Mouse (Mus musculus) mature B cell (primary cell): ENCODE results near the gene Pnp.
"Not testable (repeated sequence)": the region's sequence is repeated elsewhere in the genome, so short reads cannot be mapped to it uniquely, and the experiment has no call there.

Source experiments
- in situ Hi-C: fragments of 300-500 bp; cut with MboI; formaldehyde crosslinking; loops from 2 replicates; pipeline ENCODE4 v1.14.3; 2019

Pnp gene

DNA sequence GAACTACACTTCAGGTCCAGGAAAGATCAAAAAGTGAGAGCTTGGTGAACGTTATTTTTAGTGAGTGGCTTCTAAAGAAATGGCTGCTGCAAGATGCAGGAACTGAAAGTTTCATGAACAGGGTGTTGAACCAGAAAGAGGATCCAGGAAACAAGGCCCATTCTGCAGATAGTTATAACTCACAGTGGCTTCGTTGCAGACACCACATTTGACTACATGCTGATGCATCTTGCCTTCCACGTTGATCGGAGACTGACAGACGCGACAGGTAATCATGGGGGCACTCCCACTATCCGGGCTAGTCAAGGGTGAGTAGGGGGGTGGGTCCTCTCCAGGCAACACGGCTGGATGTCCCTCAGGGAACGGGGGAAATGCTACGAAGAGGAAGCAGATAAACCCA, 931 bp upstream of the Pnp start:
- in situ Hi-C loops, result loop anchor here (10.0 kb wide), 3 partner anchors 105 to 135 kb away; partner anchors contain the start of genes Ccnb1ip1 and Parp2

DNA sequence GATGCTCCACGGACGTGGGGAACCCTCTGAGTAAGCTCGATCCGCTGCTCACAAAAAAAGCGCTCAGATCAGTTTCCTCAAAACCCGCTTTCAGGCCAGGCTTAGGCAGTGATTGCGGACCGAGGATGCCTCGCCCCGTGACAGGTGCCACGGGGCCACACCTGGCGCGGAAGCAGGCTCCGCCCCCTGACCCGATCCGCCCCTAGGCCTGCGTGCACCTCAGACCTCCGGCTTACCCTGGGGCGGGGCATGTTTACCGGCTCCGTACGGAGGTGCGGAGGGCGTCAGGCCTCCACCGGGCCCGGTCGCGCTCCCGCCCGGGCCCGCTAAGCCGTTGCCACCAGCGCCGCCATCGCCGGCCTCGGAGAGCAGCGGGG, 517 bp upstream of the Pnp start:
- in situ Hi-C loops, result loop anchor here (10.0 kb wide), 1 partner anchor 126 kb away; the partner anchor contains the start of genes Ccnb1ip1 and Parp2

DNA sequence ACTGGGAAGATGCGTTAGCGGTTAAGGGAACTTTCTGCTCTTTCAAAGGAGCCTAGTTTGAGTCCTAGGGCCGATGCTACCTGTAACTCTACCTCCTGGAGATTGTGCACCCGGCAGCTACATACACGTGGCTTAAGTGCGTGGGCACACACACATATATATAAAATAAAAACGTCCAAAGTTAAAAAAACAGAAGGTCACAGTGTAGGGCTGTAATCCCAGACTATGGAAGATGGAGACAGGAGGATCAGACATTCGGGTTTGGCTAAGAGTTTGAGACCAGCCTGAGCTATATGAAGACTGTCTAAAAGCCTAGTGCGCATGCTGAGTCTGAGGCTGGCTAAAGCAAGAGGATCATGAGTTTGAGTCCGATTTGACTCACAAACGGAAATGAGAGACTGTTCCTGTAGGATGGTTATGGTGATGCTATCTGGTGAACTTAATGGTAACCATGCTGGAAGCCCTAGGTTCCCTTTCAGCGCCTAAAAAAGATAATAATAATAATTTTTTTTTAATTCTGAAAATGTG, 675 bp downstream of the Pnp start:
- in situ Hi-C loops, result loop anchor here (10.0 kb wide), 1 partner anchor 127 kb away; the partner anchor contains the start of genes Ccnb1ip1 and Parp2

DNA sequence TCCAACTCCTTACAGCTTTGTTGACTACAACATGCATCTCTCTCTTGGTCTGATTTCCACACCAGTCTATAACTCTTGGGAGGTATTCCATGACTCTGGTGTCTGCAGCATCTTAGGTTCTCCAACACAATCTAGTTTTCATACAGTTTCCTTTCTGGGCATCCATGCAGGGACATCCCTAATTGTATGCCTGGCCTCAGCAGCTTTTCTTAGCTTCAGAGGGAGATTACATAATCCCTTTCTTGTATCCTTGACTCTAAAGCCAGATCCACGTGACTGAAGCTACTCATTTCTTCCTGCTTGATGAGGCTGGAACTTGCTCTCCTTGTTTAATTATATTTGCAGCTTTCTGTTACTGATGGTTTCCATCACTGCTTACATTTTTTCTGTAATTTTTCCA, 5.8 kb downstream of the Pnp start:
- in situ Hi-C loops, result loop anchor here (10.0 kb wide), 1 partner anchor 132 kb away; the partner anchor contains the start of genes Ccnb1ip1 and Parp2

DNA sequence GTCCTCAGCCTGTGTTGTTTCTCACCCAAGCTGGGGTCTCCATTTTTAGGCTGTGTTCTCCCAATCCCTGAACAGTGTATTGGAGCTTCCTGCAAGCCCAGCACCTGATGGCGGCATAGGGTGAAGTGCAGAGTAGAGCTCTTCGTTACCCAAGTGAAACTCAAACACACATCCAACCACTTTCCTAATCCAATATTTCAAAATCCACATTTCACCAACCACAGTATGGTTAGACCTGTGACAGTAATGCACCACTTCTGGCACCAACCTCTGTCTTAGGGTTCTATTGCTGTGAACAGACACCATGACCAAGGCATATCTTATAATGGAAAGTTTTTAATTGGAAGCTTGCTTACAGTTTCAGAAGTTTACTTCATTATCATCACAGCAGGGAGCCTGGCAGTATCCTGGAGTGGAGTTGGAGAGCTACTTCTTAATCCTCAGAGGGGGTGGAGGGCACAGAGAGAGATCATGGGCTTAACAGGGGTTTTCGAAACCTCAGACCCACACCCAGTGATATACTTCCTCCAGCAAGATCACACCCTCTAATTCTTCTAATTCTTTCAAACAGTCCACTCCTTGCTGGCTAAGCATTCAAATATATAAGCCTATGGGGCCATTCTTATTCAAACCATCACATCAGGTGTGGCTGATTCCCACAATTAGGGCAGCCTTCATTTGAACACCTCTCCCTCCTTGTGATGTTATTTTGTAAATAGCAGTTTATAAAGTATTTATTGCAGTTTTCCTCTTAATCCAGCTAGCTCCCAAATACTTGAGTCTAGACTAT, 7.4 kb downstream of the Pnp start:
- in situ Hi-C loops, result loop anchor here (10.0 kb wide), 1 partner anchor 134 kb away; the partner anchor contains the start of genes Ccnb1ip1 and Parp2

DNA sequence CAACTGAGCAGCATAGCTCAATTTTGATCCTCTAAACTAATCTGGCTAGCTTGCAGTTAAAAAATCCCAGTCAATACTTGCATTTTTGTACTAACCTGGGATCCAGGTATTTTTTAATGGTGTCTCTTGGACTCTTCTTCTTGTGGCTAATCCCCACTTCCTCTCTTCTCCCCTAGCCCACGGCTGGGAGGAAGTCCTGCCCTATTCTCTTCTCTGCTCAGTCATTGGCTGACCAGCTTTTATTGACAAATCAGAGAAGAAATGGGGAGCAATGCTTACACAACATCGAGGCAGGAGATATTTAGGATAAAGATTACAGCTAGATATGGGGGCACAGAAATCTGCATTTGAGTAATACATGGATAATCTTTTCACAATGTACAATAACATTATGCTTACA, 8.1 kb downstream of the Pnp start:
- in situ Hi-C loops, result loop anchor here (10.0 kb wide), 1 partner anchor 134 kb away; the partner anchor contains the start of genes Ccnb1ip1 and Parp2

DNA sequence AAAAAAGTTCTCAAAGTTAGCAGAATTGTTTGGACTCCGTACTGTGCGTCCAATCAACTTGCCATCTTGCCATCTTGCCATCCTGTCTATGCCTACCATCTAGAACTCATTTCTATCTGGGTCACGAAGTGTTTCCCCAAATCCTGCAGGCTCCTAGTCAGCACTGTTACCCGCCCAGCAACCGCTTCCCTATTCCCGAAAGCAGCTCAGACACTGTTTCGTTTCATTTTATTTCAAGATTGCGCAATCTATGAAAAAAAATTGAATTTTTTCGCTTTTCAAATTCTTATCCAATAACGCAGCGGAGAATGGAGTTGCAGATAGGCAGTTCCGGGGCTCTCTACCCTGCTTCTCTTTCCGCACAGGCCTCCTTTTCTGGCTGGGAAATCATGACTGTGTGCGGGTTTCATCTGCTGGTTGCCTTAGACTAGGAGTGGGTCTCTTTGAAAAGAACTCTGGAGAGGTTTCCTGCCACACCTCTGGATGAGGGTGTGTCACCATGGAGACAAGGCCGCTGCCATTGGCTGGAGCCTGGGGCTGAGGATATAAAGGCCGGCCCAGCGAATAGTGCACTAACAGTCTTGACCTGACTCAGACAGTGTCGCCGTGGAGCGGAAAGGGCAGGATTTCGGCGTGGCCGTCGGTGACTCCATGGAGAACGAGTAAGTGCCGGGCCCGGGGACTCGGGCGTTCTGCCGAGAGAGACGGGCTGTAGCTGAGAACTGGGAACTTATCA, 13.2 kb downstream of the Pnp start, which contains the start of gene Gm49342:
Gene Gm49342, plus strand, starts transcription at position 586 of the 736 bp plus-strand sequence.
- in situ Hi-C loops, result no loop called here

DNA sequence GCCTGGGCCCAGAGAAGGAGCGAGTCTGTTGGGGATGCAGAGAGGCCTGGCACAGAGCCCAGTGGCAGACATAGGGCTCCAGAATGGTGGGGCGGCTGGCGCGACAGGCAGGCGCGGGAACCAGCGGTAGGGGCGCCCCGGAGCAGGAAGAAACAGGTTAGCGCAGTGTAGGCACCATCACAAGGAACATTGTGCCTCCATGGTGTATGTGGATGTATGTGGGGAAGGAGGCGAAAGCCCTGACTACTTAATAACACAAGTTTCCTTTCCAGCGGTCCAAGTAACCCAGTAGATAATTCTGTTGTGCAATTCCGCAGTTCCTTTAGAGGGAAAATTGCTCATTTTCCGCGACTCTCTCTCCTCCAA, 13.8 kb downstream of the Pnp start:
- in situ Hi-C loops, result not testable (repeated sequence)

DNA sequence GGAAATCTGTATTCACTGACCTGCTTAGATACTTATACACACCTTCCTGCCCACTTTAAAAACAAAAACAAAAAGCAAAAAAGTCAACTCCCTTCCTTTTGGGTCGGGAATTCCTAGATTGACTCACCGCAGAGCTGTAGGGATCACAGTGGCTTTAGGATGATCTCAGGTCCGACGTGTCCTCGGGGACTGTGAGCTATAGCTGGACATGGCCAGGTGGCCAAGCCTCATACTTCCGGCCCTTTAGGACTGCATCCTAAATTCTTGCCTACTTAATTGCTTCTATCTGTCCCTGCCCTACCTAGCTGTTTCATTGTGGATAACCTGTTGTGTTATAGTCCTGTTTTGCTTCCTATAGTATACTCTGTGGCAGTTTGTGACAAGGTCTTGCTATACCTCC, 14.2 kb downstream of the Pnp start:
- in situ Hi-C loops, result not testable (repeated sequence)

DNA sequence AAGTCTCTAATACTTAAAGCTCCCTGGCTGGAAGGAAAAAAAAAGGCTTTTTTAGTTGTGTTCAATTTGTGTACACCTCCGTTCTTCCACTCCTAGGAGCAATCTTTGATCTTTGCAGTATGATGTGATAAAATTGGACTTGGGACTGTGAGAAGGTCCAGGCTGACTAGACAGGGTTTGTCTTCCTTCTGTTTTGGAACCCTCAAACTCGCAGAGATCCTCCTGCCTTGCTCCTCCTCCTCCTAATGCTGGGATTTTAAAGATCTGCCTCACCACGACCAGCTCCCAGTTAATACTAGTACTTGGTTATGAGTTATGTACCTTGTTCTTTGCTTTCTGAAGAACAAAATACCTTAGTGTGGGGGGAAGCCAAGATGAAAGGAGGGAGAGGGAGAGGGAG, 14.6 kb downstream of the Pnp start:
- in situ Hi-C loops, result not testable (repeated sequence)

DNA sequence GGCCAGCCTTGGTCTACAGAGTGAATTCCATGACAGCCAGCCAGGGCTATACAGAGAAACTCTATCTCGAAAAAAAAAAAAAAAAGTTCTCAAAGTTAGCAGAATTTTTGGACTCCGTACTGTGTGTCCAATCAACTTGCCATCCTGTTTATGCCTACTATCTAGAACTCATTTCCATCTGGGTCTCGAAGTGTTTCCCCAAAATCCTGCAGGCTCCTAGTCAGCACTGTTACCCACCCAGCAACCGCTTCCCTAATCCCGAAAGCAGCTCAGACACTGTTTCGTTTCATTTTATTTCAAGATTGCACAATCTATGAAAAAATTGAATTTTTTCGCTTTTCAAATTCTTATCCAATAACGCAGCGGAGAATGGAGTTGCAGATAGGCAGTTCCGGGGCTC, 24.6 kb downstream of the Pnp start:
- in situ Hi-C loops, result no loop called here

DNA sequence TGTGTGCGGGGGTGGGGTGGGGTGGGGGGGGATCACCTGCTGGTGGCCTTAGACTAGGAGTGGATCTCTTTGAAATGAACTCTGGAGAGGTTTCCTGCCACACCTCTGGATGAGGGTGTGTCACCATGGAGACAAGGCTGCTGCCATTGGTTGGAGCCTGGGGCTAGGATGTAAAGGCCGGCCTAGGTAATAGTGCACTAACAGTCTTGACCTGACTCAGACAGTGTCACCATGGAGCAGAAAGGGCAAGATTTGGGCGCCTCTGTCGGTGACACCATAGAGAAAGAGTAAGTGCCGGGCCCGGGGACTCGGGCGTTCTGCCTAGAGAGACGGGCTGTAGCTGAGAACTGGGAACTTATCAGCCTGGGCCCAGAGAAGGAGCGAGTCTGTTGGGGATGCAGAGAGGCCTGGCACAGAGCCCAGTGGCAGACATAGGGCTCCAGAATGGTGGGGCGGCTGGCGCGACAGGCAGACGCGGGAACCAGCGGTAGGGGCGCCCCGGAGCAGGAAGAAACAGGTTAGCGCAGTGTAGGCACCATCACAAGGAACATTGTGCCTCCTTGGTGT, 25.1 kb downstream of the Pnp start, which contains the start of gene Pnp2:
Gene Pnp2, plus strand, starts transcription at position 51 of the 567 bp plus-strand sequence.
- in situ Hi-C loops, result not testable (repeated sequence)

DNA sequence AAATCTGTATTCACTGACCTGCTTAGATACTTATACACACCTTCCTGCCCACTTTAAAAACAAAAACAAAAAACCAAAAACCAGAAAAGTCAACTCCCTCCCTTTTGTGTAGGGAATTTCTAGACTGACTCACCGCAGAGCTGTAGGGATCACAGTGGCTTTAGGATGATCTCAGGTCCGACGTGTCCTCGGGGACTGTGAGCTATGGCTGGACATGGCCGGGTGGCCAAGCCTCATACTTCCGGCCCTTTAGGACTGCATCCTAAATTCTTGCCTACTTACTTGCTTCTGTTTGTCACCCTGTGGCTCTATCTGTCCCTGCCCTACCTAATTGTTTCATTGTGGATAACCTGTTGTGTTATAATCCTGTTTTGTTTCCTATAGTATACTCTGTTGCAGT, 25.8 kb downstream of the Pnp start:
- in situ Hi-C loops, result not testable (repeated sequence)

DNA sequence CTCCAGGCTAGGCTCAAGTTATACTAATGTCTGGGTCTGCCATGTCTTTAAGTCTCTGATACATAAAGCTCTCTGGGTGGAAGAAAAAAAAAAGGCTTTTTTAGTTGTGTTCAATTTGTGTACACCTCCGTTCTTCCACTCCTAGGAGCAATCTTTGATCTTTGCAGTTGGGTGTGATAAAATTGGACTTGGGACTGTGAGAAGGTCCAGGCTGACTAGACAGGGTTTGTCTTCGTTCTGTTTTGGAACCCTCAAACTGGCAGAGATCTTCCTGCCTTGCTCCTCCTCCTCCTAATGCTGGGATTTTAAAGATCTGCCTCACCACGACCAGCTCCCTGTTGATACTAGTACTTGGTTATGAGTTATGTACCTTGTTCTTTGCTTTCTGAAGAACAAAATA, 26.3 kb downstream of the Pnp start:
- in situ Hi-C loops, result not testable (repeated sequence)

DNA sequence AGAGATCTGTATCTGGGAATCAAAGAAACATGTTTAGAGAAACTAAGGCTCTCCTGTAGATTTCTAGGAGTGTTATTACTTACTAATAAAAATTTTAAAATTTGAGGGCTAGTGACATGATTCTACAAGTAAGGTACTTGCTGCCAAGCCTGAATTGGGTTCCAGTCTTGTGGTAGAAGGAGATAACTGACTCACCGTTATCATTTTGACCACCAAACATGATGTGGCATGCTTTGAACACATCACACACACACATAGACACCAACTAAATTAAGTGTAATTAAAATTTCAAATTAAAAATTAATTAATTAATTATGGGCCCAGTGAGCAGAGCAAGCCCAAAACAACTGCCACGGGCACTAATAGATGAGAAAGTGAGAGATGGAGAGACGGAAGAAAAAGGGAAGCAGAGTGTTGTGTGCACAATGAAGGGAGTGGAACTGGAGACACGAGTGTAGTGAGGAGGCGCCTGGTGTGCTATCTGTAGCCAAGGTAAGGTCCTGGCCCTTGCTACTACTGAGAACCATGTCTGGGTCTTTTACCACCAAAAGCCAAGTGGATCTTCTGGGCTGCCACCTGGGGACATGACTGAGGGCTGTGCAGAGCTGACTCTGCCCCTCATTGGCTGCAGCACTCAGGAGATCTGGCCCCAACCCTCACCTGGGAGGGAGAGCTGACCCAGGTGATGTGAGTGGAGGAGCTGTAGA, 27.6 kb downstream of the Pnp start:
- in situ Hi-C loops, result not testable (repeated sequence)

DNA sequence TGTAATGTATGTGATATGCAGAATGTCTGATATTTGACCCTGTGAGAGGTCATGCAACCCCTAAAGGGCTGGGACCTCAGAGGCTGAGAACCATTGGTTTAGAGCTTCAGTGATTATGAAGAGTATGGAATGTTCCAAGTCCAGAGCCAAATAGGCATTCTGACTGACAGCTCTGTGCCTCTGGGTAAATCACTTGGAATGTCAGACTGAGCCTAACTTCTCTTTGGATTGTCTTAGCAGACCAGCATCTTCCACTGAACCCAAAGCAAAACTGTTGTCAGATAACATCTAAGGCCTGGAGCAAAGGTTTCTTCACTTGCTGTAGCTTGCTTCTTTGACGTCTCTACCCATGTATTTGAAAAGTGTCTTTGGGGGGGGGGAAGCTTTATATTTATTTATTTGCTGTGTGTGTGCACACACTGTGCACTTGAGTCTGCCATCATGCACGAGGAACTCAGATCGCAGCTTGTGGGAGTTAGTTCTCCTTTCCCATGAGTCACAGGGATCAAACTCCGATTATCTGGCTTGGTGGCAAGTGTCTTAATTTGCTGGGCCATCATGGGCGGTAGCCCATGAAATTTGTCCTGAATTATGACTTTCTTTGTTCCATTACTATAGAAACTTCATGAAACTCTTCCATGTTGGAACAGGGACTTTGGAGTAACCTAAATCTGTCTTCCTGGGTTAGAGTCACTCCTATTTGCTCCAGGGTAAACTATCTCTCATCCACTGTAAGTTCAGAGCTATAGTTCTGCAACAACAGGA, 37.5 kb downstream of the Pnp start:
- in situ Hi-C loops, result no loop called here

DNA sequence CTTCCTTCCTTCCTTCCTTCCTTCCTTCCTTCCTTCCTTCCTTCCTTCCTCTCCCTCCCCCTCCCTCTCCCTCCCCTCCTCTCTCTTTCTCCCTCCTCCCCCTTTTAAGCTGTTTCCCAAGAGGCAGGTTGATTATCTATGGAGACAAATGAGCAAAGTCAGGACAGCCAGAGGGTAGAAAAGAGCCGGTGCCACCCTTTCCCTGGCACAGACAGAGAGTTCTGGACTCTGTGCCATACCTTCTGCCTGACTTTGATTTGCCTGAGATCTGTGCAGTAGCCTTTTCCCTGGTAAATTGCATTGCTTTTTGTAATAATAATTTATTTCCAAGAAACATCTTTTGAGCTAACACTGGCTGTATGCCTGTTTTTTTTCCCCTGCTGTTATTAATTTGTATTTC, 38.2 kb downstream of the Pnp start:
- in situ Hi-C loops, result no loop called here

DNA sequence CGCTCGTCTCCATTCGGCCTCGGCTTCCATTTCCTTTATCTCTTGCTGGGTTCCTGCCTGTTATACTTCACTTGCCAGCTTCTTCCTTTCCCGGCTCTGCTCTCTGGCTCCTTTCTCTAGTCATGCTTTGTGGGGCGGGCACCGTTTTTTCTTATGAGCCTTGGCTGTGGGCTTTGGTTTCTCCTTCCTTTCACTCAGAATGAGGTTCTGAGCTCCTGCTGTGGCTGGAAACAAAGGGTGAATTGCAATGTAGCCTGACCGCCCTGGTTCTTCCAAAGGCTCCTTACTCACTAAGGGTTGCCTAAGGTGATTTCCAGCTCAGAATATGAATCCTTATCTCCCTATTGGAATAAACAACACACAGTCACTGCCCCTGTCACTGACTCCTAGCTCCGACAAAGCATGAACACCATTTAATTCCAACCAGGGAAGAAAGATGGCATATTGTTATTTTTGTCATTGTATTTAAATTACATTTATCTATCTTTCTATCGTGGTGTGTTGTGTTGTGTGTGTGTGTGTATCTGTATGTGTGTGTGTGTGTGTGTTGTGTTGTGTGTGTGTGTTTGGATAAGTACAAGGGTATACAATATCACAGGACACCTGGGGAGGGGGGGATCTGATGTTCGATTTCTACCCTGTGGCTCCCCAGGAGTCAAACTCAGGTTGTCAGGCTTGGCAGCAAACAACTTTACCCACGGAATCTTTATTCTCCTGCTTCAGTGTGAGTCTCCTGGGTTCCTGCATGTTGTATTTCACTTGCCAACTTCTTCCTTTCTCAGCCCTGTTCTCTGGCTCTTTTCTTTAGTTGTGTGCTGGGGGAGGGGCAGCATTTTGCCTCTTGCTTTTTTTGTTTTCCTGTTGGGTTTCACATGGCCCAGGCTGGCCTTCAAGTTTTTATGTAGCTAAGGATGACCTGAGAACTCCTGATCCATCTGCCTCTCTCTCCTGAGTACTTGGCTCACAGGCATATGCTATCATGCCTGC, 39.0 kb downstream of the Pnp start:
- in situ Hi-C loops, result no loop called here

DNA sequence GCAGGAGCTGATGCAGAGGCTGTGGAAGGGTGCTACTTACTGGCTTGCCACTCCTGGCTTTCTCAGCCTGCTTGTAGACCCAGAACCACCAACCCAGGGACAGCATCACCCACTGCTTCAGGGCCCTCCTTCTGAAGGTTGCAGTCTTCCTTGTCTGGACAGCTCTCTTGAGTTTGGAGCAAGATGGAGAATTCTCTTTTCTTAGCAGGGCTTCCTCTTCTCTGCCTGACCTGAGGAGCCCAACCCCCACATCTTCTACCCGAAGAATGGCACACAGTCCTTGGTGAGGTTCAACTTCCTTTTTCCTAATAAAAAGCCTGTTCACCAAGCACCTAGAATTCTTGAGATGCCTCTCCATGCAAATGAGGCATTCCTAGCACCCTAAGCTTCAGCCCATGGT, 39.9 kb downstream of the Pnp start:
- in situ Hi-C loops, result no loop called here
